Mouse (Mus musculus): ENCODE results near the gene Efna1. TPM values are rescaled to one million over a fixed set of nuclear protein-coding genes. Genes with fewer than 3 reads are reported as not detected.

Efna1 gene
- total RNA-seq (2023): 1.0 to 1.8 TPM (median 1.1 TPM) in 4 replicates

GRCm38 (mm10) chr3:89280606-89281511, at the start of gene Efna1:
Gene Efna1 (minus strand): TSS chr3:89281142.

GRCm38 (mm10) chr3:89322514-89323165, 41.7 kb upstream of the Efna1 start, which contains the start of gene Efna3:
Gene Efna3 (minus strand): TSS chr3:89322965.

GRCm38 (mm10) chr3:89270051-89270755, 10.7 kb downstream of the Efna1 start, which contains the start of gene Slc50a1:
Gene Slc50a1 (minus strand): TSS chr3:89270570.

GRCm38 (mm10) chr3:89259076-89259475, 21.9 kb downstream of the Efna1 start, which contains the start of gene Dpm3:
Gene Dpm3 (plus strand): TSS chr3:89259358.

GRCm38 (mm10) chr3:89246261-89247100, 34.5 kb downstream of the Efna1 start, which contains the start of gene Trim46:
Gene Trim46 (minus strand): TSS chr3:89246309.

GRCm38 (mm10) chr3:89245688-89246171, 35.2 kb downstream of the Efna1 start, which contains the start of gene Krtcap2:
Gene Krtcap2 (plus strand): TSS chr3:89245966.

GRCm38 (mm10) chr3:89228836-89229235, 52.1 kb downstream of the Efna1 start, which contains the start of gene Muc1:
Gene Muc1 (plus strand): TSS chr3:89229057.

GRCm38 (mm10) chr3:89226900-89227299, 54.0 kb downstream of the Efna1 start, which contains the start of gene Mtx1:
Gene Mtx1 (minus strand): TSS chr3:89227088.

Other genes with a start within 250 kb of the Efna1 start
- 53.5 to 67.5 TPM (median 58.6 TPM) in 4 replicates for gene Rusc1, start 187.8 kb downstream of the Efna1 start, total RNA-seq (2023)
- gene Gm43738, start 180.0 kb downstream of the Efna1 start, total RNA-seq (2023): not detected in 4 replicates
- gene Fdps, start 179.2 kb downstream of the Efna1 start, total RNA-seq (2023): 17.6 to 21.4 TPM (median 20.3 TPM) in 4 replicates
- not detected in 4 replicates for gene Pklr, start 145.0 kb downstream of the Efna1 start, total RNA-seq (2023)
- gene Hcn3, start 120.9 kb downstream of the Efna1 start, total RNA-seq (2023): 2.2 to 5.3 TPM (median 5.1 TPM) in 4 replicates
- gene Clk2, start 116.3 kb downstream of the Efna1 start, total RNA-seq (2023): 144 to 159 TPM (median 155 TPM) in 4 replicates
- gene Scamp3, start 103.7 kb downstream of the Efna1 start, total RNA-seq (2023): 109 to 121 TPM (median 115 TPM) in 4 replicates
- gene Fam189b, start 98.0 kb downstream of the Efna1 start, total RNA-seq (2023): 12.9 to 24.4 TPM (median 20.3 TPM) in 4 replicates
- 79.6 to 102 TPM (median 97.6 TPM) in 4 replicates for gene Gba, start 78.2 kb downstream of the Efna1 start, total RNA-seq (2023)
- gene Thbs3, start 66.0 kb downstream of the Efna1 start, total RNA-seq (2023): 8.6 to 13.2 TPM (median 9.9 TPM) in 4 replicates
- gene Mtx1, start 54.1 kb downstream of the Efna1 start, total RNA-seq (2023): 227 to 250 TPM (median 239 TPM) in 4 replicates
- 1.4 to 3.6 TPM (median 1.6 TPM) in 4 replicates for gene Muc1, start 52.1 kb downstream of the Efna1 start, total RNA-seq (2023)
- gene Krtcap2, start 35.2 kb downstream of the Efna1 start, total RNA-seq (2023): 88.4 to 116 TPM (median 101 TPM) in 4 replicates
- gene Trim46, start 34.8 kb downstream of the Efna1 start, total RNA-seq (2023): 2.1 to 5.6 TPM (median 3.3 TPM) in 4 replicates
- 64.0 to 79.9 TPM (median 68.1 TPM) in 4 replicates for gene Dpm3, start 21.8 kb downstream of the Efna1 start, total RNA-seq (2023)
- gene Slc50a1, start 10.6 kb downstream of the Efna1 start, total RNA-seq (2023): 140 to 170 TPM (median 145 TPM) in 4 replicates
- gene Efna3, start 41.8 kb upstream of the Efna1 start, total RNA-seq (2023): not detected in 4 replicates
- 0.36 TPM in 1 of 4 replicates, not detected in the others for gene Efna4, start 56.9 kb upstream of the Efna1 start, total RNA-seq (2023)
- gene Adam15, start 68.9 kb upstream of the Efna1 start, total RNA-seq (2023): 6.8 to 7.4 TPM (median 7.1 TPM) in 4 replicates
- 0.25 TPM in 1 of 4 replicates, not detected in the others for gene Dcst2, start 80.8 kb upstream of the Efna1 start, total RNA-seq (2023)
- 0.31 to 0.33 TPM in 2 of 4 replicates, not detected in the others for gene Dcst1, start 84.1 kb upstream of the Efna1 start, total RNA-seq (2023)
- gene Zbtb7b, start 113.6 kb upstream of the Efna1 start, total RNA-seq (2023): 60.4 to 64.8 TPM (median 62.5 TPM) in 4 replicates
- gene Lenep, start 121.7 kb upstream of the Efna1 start, total RNA-seq (2023): 0.52 TPM in 1 of 4 replicates, not detected in the others
- gene Flad1, start 130.7 kb upstream of the Efna1 start, total RNA-seq (2023): 31.6 to 44.7 TPM (median 35.1 TPM) in 4 replicates
- 3.8 to 6.6 TPM (median 4.5 TPM) in 4 replicates for gene Cks1b, start 137.2 kb upstream of the Efna1 start, total RNA-seq (2023)
- gene Shc1, start 137.3 kb upstream of the Efna1 start, total RNA-seq (2023): 88.4 to 93.9 TPM (median 92.1 TPM) in 4 replicates
- gene Pygo2, start 149.1 kb upstream of the Efna1 start, total RNA-seq (2023): 32.0 to 39.9 TPM (median 36.9 TPM) in 4 replicates
- gene Pbxip1, start 155.6 kb upstream of the Efna1 start, total RNA-seq (2023): 124 to 130 TPM (median 128 TPM) in 4 replicates
- 14.3 to 19.8 TPM (median 17.7 TPM) in 4 replicates for gene Pmvk, start 173.4 kb upstream of the Efna1 start, total RNA-seq (2023)
- not detected in 4 replicates for gene Kcnn3, start 239.0 kb upstream of the Efna1 start, total RNA-seq (2023)

Data from B cell, adult 62 days (primary cell).